Mouse (Mus musculus) adrenal gland, postnatal 10 days (tissue): Measurements from ENCODE around the gene Tekt3. TPM values are rescaled to one million over a fixed set of nuclear protein-coding genes. Genes with fewer than 3 reads are reported as not detected.

Experiments used
- DNase-seq: peaks from one replicate; pipeline ENCODE4 v3.0.0; 2021; ENCODE audit warnings: mixed read lengths
- total RNA-seq, 2 experiments: library from RNA; stranded (reverse); gene quantifications; 2 replicates each; pipeline ENCODE4 v1.2.3; 2021

Gene Tekt3
- total RNA-seq, 2 experiments from 2014 or later: not detected

GRCm38 (mm10) chr11:63059911-63060310, 1.5 kb upstream of the Tekt3 start:
- DNase-seq: no peak

GRCm38 (mm10) chr11:63066526-63066925, 5.1 kb downstream of the Tekt3 start:
- no peak for DNase-seq

GRCm38 (mm10) chr11:63070081-63070480, 8.6 kb downstream of the Tekt3 start:
- no peak for DNase-seq

GRCm38 (mm10) chr11:63084536-63084935, 23.1 kb downstream of the Tekt3 start:
- no peak for DNase-seq

- DNase-seq: no peak
These were observed 27.2 kb downstream of the Tekt3 start for GRCm38 (mm10) chr11:63088672-63089071.

GRCm38 (mm10) chr11:63090210-63090609, 28.8 kb downstream of the Tekt3 start:
- no peak for DNase-seq

GRCm38 (mm10) chr11:63090986-63091385, 29.5 kb downstream of the Tekt3 start:
- peak; percentile 25 for DNase-seq

GRCm38 (mm10) chr11:63092271-63092670, 30.8 kb downstream of the Tekt3 start:
- DNase-seq: no peak

GRCm38 (mm10) chr11:63093601-63094000, 32.1 kb downstream of the Tekt3 start:
- no peak for DNase-seq

- DNase-seq: no peak
These were observed 33.0 kb downstream of the Tekt3 start for GRCm38 (mm10) chr11:63094496-63094895.

GRCm38 (mm10) chr11:63098016-63098415, 36.6 kb downstream of the Tekt3 start:
- no peak for DNase-seq

GRCm38 (mm10) chr11:63099390-63099789, 37.9 kb downstream of the Tekt3 start:
- DNase-seq: no peak

- no peak for DNase-seq
These were observed 41.8 kb downstream of the Tekt3 start for GRCm38 (mm10) chr11:63103256-63103655.

- no peak for DNase-seq
These were observed 42.6 kb downstream of the Tekt3 start for GRCm38 (mm10) chr11:63104026-63104425.

- no peak for DNase-seq
These were observed 47.8 kb downstream of the Tekt3 start for GRCm38 (mm10) chr11:63109230-63109775.

- no peak for DNase-seq
These were observed 48.9 kb downstream of the Tekt3 start for GRCm38 (mm10) chr11:63110329-63110728.

- DNase-seq: peak; percentile 38
These were observed 53.6 kb downstream of the Tekt3 start for GRCm38 (mm10) chr11:63114807-63115641.

- DNase-seq: no peak
These were observed 55.2 kb downstream of the Tekt3 start for GRCm38 (mm10) chr11:63116652-63117051.

- DNase-seq: no peak
These were observed 55.8 kb downstream of the Tekt3 start for GRCm38 (mm10) chr11:63117266-63117665.

- DNase-seq: no peak
These were observed 58.3 kb downstream of the Tekt3 start for GRCm38 (mm10) chr11:63119791-63120190.

- DNase-seq: no peak
These were observed 60.8 kb downstream of the Tekt3 start for GRCm38 (mm10) chr11:63122249-63122648.

GRCm38 (mm10) chr11:63122776-63123350, 61.4 kb downstream of the Tekt3 start:
- DNase-seq: no peak

GRCm38 (mm10) chr11:63124316-63124715, 62.9 kb downstream of the Tekt3 start:
- DNase-seq: no peak
